Mouse (Mus musculus) embryo, embryonic 10.5 days (tissue): Measurements from ENCODE around the gene Polr3e.
A peak's percentile ranks its signal among the peaks of the same experiment; 100 is the strongest.
"Not testable (repeated sequence)": the region's sequence is repeated elsewhere in the genome, so short reads cannot be mapped to it uniquely, and the experiment has no call there.

Experiments used
- DNase-seq: peaks from one replicate; pipeline ENCODE4 v3.0.0-alpha.2; 2015; ENCODE audit warnings: low spot score

Polr3e gene

DNA sequence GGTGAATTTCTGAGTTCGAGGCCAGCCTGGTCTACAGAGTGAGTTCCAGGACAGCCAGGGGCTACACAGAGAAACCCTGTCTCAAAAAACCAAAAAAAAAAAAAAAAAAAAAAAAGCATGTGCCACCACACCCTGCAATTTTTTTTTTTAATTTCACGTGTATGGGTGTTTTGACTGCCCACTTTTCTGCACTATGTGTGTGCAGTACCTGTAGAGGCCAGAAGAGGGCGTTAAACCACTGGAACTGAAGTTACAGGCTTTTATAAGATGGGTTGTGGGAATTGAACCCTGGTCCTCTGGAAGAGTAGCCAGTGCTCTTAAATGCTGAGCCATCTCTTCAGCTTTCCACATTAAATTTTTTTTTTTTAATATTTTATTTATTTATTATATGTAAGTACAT is 7.4 kb upstream of the Polr3e start:
- DNase-seq: not testable (repeated sequence)

- not testable (repeated sequence) for DNase-seq
These were observed 6.3 kb upstream of the Polr3e start for GRCm38 (mm10) chr7:120911268-120911667.

DNA sequence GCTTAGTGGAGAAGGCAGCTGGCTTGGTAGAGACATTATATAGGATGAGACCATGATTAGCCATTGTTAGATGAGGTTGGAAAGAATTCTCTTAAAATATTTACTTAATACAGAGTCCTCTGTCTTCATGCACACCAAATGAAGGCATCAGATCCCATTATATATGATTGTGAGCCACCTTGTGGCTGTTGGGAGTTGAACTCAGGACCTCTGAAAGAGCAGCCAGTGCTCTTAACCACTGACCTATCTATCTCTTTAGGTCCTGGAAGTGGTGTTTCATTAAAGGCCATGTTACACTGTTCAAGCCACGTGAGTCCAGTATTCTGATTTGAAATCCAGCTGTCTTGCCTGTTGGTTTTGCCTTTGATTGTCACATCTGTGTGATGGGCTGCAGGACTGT is 4.2 kb upstream of the Polr3e start:
- DNase-seq: peak; percentile 37

- DNase-seq: peak; percentile 54
These were observed 1.2 kb upstream of the Polr3e start for GRCm38 (mm10) chr7:120916262-120916875.

- DNase-seq: no peak
These were observed 309 bp upstream of the Polr3e start for GRCm38 (mm10) chr7:120917279-120917591.

DNA sequence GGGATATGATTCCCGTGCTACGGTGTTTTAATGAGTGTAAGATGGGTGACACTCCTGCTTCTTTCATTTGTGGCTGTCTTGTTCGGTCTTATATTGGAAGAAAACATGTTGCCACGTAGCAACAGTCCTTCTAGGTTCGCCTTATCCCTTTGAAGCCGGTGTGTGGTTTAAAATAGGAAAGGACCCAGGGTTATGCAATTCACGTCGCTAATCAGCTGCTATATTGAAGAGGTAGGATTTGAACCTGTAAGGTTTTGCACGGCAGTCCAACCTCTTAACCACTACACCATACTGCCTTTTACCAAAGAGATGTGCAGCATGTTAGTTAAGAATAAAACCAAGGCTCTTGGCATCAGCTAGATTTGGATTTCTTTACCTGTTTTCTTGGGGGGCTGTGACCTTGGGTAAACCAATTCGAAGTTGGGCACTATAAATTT is 1.0 kb downstream of the Polr3e start:
- peak; percentile 92 for DNase-seq

GRCm38 (mm10) chr7:120933110-120933509 is 15.6 kb downstream of the Polr3e start:
- DNase-seq: no peak

DNA sequence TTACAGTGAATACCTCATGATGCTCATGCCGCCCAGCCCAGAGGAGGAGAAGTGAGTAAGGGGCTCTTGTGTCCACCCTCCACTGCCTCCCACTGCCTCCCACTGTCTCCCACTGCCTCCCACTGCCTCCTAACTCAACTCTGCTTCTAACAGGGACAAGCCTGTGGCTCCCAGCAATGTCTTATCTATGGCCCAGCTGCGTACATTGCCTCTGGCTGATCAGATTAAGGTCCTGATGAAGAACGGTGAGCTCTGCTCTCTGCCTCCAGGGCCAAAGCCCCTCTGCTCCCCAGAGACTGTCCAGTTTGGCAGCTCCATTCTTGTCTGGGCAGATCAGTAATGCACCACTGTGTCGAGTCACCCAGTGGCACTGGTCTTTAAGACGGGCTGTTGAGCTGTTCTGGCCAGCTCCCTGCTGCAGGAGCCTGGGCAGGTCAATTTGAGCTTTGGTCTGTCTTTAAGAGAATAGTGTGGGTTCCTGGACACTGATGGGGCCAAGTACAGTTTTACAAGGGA is 16.2 kb downstream of the Polr3e start:
- no peak for DNase-seq

DNA sequence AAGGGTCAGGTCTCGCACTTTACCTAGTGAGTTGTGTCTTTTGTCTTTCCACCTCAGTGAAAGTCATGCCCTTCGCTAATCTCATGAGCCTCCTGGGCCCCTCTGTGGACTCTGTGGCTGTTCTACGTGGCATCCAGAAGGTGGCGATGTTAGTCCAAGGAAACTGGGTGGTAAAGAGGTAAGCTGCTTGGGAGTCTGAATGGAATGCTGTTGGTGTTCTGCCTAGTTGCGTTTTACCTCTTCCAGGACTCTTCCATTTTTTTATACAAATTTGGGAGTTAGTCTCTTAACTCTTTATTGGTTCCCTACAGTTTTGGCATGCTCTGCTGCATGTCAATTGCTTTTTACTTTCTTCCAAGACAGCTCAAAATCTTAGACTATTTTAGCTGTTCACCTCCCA is 17.2 kb downstream of the Polr3e start:
- peak; percentile 83 for DNase-seq

GRCm38 (mm10) chr7:120936522-120936921 is 19.0 kb downstream of the Polr3e start:
- no peak for DNase-seq

DNA sequence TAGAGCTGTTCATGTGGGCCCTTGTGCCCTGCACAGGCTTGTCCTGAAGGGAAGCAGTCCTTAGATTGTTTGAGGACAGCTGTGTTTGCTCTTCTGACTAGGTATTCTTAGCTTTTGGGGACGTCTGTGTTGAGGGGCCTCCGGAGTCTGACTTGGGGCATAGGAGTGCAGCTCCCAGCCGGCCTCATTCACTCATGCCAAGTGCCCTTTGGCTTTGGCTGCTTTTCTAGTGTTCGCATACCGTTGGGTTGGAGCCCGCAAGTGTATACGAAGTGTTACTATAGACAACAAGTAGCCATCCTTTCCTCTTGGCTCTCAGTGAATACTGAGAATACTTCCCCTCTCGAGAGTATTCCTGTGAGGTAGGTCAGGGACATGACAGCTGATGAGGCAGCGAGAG is 20.7 kb downstream of the Polr3e start:
- no peak for DNase-seq

- DNase-seq: no peak
These were observed 22.8 kb downstream of the Polr3e start for GRCm38 (mm10) chr7:120940343-120940742.

GRCm38 (mm10) chr7:120941214-120941613 is 23.7 kb downstream of the Polr3e start:
- DNase-seq: no peak

DNA sequence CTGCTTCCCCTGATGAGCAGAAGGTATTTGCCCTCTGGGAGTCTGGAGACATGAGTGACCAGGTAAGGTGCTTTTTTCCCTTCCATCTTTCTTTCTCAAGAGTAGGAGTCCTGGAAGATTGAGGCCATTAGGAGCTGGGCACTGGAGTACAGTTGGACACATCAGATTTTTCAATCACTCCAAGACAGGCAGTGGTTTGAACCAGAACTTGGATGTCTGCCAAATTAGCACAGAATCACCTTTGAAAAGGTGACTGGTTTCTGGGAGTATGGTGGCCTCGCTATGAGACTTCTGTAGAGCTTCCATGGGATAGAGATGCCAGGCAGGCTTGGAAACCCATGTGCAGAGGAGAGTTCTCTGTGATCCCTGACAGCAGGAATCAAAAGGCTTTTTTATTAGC is 25.0 kb downstream of the Polr3e start:
- DNase-seq: no peak

DNA sequence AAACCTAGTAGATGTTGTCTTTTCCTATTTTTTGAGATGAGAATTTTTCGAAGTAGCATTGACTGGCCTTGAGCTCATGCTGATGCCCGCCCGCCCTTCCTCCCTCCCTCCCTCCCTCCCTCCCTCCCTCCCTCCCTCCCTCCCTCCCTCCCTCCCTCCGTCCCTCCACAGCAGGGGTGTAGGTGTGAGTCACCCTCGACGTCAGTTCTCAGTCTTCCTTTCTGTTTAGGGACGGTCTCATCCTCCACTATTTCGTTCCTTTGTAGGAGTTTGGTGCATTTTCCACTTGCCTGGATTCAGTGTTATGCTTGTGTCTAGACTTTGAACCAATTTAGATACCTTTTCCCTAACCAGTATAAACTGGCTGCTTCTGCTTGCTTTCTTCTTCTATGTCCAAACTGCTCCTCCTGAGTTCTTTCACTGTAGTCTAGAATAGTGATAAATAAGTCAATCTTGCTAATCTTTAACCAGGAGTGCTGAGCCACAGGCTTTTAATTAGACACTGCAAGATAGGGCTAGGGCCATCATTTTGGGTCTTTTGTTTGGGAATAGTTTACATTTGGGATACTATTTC is 26.5 kb downstream of the Polr3e start:
- no peak for DNase-seq

DNA sequence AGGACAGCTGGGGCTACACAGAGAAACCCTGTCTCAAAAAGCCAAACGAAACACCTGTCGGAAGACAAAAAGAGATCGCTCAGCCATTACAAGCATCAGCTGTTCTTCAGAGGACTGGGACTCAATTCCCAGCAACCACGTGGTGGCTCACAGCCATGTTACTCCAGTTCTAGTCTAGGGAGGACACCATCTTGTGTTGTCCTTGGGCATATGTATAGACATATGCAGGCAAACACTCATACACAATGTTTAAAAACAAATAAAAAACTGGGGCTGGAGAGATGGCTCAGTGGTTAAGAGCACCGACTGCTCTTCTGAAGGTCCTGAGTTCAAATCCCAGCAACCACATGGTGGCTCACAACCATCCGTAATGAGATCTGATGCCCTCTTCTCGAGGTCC is 36.0 kb downstream of the Polr3e start:
- not testable (repeated sequence) for DNase-seq

- no peak for DNase-seq
These were observed 42.6 kb downstream of the Polr3e start for GRCm38 (mm10) chr7:120960116-120960515.

GRCm38 (mm10) chr7:120960601-120961000 is 43.1 kb downstream of the Polr3e start:
- DNase-seq: no peak

- no peak for DNase-seq
These were observed 44.3 kb downstream of the Polr3e start for GRCm38 (mm10) chr7:120961893-120962292.

DNA sequence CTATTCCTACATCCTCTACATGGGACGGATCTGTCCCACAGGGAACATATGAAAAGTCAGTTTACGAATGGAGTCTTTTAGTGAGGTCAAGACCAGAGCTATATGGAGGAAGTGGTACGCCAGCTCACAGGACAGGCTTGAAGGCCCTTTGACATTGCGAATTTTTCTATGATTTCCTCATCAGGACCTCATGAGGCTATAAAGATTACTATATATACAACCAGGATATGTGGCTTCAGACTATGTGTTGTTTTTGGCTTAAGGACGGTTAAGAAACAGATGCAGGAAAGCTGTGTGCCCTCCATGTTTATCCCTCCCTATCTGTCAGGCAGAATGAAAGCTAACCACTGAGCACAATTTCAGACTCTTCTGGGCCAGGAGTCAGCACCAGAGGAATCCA is 45.6 kb downstream of the Polr3e start:
- no peak for DNase-seq

GRCm38 (mm10) chr7:120969221-120969620 is 51.7 kb downstream of the Polr3e start:
- DNase-seq: no peak

DNA sequence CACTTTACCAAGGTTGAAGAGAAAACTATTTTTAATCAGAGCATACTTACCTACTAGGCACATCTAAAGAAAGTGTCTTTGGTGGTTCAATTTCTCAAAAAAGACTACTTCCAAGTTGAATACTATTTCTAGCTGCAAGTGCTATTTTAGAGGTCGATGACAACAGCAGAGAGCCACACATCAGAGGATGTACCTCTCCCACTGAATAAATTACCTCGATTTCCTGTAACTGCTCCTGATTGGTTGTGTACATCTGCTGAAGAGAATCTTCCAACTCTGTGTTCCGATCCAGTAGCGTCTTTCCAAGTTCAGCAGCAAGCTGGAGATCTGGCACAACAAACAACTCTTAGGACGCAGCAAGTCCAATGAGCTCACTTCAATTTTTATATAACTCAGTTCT is 52.6 kb downstream of the Polr3e start:
- DNase-seq: no peak

DNA sequence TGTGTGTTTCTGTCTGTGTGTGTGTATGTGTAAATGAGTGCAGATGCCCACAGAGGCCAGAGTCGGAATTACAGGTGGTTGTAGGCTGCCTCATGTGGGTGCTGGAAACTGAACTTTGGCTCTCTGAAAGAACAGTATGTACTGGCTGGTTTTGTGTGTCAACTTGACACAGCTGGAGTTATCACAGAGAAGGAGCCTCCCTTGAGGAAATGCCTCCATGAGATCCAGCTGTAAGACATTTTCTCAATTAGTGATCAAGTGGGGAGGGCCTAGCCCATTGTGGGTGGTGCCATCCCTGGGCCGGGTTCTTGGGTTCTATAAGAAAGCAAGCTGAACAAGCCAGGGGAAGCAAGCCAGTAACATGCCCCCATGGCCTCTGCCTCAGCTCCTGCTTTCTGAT is 54.9 kb downstream of the Polr3e start:
- not testable (repeated sequence) for DNase-seq

- DNase-seq: no peak
These were observed 56.5 kb downstream of the Polr3e start for GRCm38 (mm10) chr7:120974001-120974400.
